Mouse (Mus musculus) urinary bladder, postnatal 0 days (tissue): ENCODE measurements around the gene 1700028K03Rik. TPM values are rescaled to one million over a fixed set of nuclear protein-coding genes. Genes with fewer than 3 reads are reported as not detected.

Source experiments
- polyA plus RNA-seq: library from polyadenylated mRNA; unstranded; fragments of >200 nt; fragmentation: Nextera tagmentation; extraction: Ambion mirVana; gene quantifications from 2 replicates; pipeline ENCODE4 v1.2.1, GENCODE M21; 2015

Gene 1700028K03Rik
- polyA plus RNA-seq = 0.02 and 0.07 TPM in 2 replicates

DNA sequence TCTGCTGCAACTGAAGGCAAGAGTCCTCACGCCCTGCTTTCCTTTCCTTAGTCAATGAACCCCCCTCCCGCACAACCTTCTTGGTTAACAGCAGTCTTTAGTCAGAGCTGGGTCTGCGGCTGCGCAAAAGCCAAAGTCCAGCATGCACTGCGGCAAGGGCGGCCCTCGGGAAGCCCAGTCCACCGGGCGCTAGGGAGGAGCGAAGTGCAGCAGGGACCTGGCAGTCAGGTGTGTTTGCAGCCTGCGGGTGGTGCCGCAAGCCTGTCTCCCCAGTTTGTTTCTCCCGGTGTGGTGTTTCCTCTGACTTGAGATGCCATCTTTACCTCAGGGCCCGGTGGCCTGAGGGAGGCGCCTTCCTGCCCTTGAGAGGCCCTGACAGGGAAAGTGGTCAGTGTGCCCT, at the start of gene 1700028K03Rik:
TSS of gene 1700028K03Rik (plus strand) at position 129 of the 400 bp plus-strand sequence.

DNA sequence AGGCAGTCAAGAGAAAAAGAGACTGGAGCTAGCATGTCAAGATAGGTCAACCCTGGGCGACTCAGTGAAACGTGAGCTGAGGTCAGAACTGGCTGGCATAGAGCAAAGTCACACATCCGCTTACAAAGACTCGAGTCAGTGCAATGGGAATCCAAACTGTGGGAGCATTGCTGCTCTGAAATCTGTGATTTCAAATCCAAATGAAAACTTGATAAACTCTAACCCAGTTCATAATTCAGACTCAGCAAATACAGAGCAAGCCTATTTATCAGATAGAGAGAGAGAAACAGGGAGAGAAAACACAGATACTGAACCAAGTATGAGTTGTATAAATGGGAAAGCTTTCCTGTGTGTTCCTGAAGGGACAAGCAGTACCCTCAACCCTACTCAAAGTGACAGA, 27.2 kb upstream of the 1700028K03Rik start, which contains the start of gene Gm42669:
TSS of gene Gm42669 (plus strand) at position 301 of the 400 bp plus-strand sequence.

DNA sequence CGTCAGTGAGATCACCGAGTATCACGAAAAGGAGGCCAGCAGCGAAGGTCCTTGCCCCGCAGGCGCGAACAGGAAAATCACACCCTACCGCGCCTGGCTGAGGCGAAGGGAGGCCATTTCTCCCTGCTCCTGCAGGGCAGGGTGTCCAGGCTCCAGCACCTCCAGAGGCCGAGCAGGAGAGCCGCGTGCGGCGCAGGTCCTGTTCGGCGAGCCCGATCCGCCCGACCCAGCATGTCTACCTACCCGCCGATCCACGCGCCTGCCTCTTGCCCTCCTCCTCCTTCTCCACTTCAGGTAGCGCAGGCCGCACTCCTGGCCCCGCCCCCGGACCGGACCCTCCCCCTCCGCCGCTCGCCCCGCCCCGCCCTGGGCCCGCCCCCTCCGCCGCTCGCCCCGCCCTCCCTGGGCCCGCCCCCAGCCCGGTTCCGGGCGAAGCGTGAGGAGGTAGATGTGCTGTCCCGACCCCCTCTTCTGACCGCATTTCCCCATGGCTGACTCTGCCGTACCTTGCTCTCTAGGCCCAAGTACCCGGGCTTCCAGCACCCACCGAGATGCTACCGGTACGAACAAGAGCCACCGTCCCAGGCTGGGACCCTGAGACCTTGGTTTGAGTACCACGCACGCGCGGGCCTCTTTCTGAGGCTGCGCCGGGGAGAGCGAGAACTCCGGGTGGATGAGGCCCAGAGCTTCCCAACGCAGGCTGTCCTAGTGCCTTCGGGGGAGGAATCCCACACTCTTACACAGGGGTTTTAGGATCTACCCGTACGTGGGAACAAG, 63.0 kb downstream of the 1700028K03Rik start, which contains the start of the genes Rpap2 and Glmn:
TSS of gene Rpap2 (plus strand) at position 73 of the 777 bp plus-strand sequence.
TSS of gene Glmn (minus strand) at position 588 of the 777 bp plus-strand sequence.

Other genes starting within 250 kb of the 1700028K03Rik start
- gene Tgfbr3, start 245.1 kb upstream of the 1700028K03Rik start, polyA plus RNA-seq = 18.7 and 19.4 TPM in 2 replicates
- gene Brdt, start 203.6 kb upstream of the 1700028K03Rik start, polyA plus RNA-seq = 0.65 and 1.3 TPM in 2 replicates
- 0.29 and 0.54 TPM in 2 replicates for gene Ephx4, start 132.0 kb upstream of the 1700028K03Rik start, polyA plus RNA-seq
- gene Lpcat2b, start 103.2 kb upstream of the 1700028K03Rik start, polyA plus RNA-seq = not detected in 2 replicates
- gene Btbd8, start 96.7 kb upstream of the 1700028K03Rik start, polyA plus RNA-seq = 1.8 and 2.1 TPM in 2 replicates
- gene Gm42669, start 27.1 kb upstream of the 1700028K03Rik start, polyA plus RNA-seq = 0.07 TPM in 2 replicates
- gene Rpap2, start 62.7 kb downstream of the 1700028K03Rik start, polyA plus RNA-seq = 10.4 and 11.4 TPM in 2 replicates
- gene Glmn, start 63.2 kb downstream of the 1700028K03Rik start, polyA plus RNA-seq = 12.9 TPM in 2 replicates
- 0.07 TPM in 1 of 2 replicates, not detected in the other for gene Gfi1, start 191.3 kb downstream of the 1700028K03Rik start, polyA plus RNA-seq